In genomic region chrX:8131393-8131792, GRCm38 (mm10) we compare ENCODE assay signal across 8 mouse cellular contexts. TPM values are rescaled to one million over a fixed set of nuclear protein-coding genes. Genes with fewer than 3 reads are reported as not detected.
A peak's percentile ranks its signal among the peaks of the same experiment; 100 is the strongest.
DNase-seq lines count a peak whose midpoint lies in the region; ATAC-seq lines count a peak whose summit lies in the region.

No protein-coding gene starts in this region.

- peak; percentile 12 for DNase-seq in thymus, postnatal 14 days
- DNase-seq in thymus, postnatal 0 days (ENCODE audit: low spot score), result no peak
- DNase-seq in liver, embryonic 11.5 days (ENCODE audit: low spot score), result no peak
- no peak for DNase-seq in layer of hippocampus, postnatal 14 days (ENCODE audit: low spot score in 2 of 2)
- DNase-seq in spleen, postnatal 4 days (ENCODE audit: low spot score in 2 of 2), result no peak
- no peak for DNase-seq in embryo, embryonic 10 days (ENCODE audit: low spot score)

- peak overlapping the region; percentile 80 for H3K4me3 ChIP-seq in erythroblast, embryonic 14.5 days (replicated peaks)
- H3K4me3 ChIP-seq in liver, embryonic 11.5 days (ENCODE audit: low read depth, low read length), result peak overlapping the region; percentile 66

- H3K4me1 ChIP-seq in erythroblast, embryonic 14.5 days (ENCODE audit: control insufficient read depth), result peaks cover 34% of the 10 kb centered on the region
- no peaks in the 10 kb centered on the region; the same call in 1 of the 2 replicates for H3K4me1 ChIP-seq in liver, embryonic 11.5 days (replicated peaks; ENCODE audit: control insufficient read depth, insufficient read depth, low read length)

- peak overlapping the region; percentile 40; the same call in 1 of the 2 replicates for H3K9ac ChIP-seq in liver, embryonic 11.5 days (ENCODE audit: low read depth, low read length)

- H3K27ac ChIP-seq in liver, embryonic 11.5 days (ENCODE audit: low read depth, low read length), result peak overlapping the region; percentile 58

- peak overlapping the region; percentile 75 for H3K4me2 ChIP-seq in liver, embryonic 11.5 days

- H3K9me3 ChIP-seq in erythroblast, embryonic 14.5 days (ENCODE audit: control insufficient read depth, low read length), result peaks cover 21% of the 10 kb centered on the region
- no peaks in the 10 kb centered on the region for H3K9me3 ChIP-seq in liver, embryonic 11.5 days (ENCODE audit: control insufficient read depth, low read length)

- 81% methylated on average over 17 of the region's 17 CpGs for WGBS in liver, embryonic 11.5 days

- no peaks in the 10 kb centered on the region for H3K27me3 ChIP-seq in erythroblast, embryonic 14.5 days (ENCODE audit: control insufficient read depth)
- no peaks in the 10 kb centered on the region for H3K27me3 ChIP-seq in liver, embryonic 11.5 days (replicated peaks; ENCODE audit: control insufficient read depth, insufficient read depth, low read length)

- peaks cover 54% of the 10 kb centered on the region for H3K36me3 ChIP-seq in erythroblast, embryonic 14.5 days (ENCODE audit: control insufficient read depth)
- H3K36me3 ChIP-seq in liver, embryonic 11.5 days (ENCODE audit: control insufficient read depth, insufficient read depth, low read length), result peaks cover 3% of the 10 kb centered on the region; the same call in 1 of the 2 replicates

- no peak for ATAC-seq in erythroblast, adult 5-6 weeks (replicated peaks; ENCODE audit: low FRiP score, poor library complexity, severe bottlenecking)
- ATAC-seq in liver, embryonic 11.5 days (replicated peaks; ENCODE audit: low FRiP score), result no peak

RNA-seq across cellular contexts. Expression of gene Wdr13, which starts 1.3 kb away (rescaled TPM):
- 0.95 and 1.1 TPM in 2 replicates for polyA plus RNA-seq in erythroblast, embryonic 14.5 days (2012)
- 3.1 and 7.7 TPM in 2 replicates for total RNA-seq in erythroblast, adult 5-6 weeks (2015; ENCODE audit: low replicate concordance)
- total RNA-seq in erythroblast, adult 5-6 weeks (2017; ENCODE audit: low replicate concordance), result 7.9 and 15.5 TPM in 2 replicates
- polyA plus RNA-seq in thymus, postnatal 0 days (2015; fragmentation: Nextera tagmentation; extraction: Ambion mirVana), result 10.9 and 13.3 TPM in 2 replicates
- polyA plus RNA-seq in liver, embryonic 11.5 days (2014; fragmentation: Nextera tagmentation; extraction: Ambion mirVana), result 15.9 and 17.7 TPM in 2 replicates
- 100 to 1,000 TPM; 214 to 218 TPM for total RNA-seq in layer of hippocampus, postnatal 14 days (2021)

RNA-seq across cellular contexts. Expression of gene Rbm3, which starts 14.3 kb away (rescaled TPM):
- 9.4 and 12.0 TPM in 2 replicates for polyA plus RNA-seq in erythroblast, embryonic 14.5 days (2012)
- total RNA-seq in erythroblast, adult 5-6 weeks (2015; ENCODE audit: low replicate concordance), result 309 and 358 TPM in 2 replicates
- 298 and 314 TPM in 2 replicates for total RNA-seq in erythroblast, adult 5-6 weeks (2017; ENCODE audit: low replicate concordance)
- polyA plus RNA-seq in thymus, postnatal 0 days (2015; fragmentation: Nextera tagmentation; extraction: Ambion mirVana), result 1,171 and 1,412 TPM in 2 replicates
- 469 and 471 TPM in 2 replicates for polyA plus RNA-seq in liver, embryonic 11.5 days (2014; fragmentation: Nextera tagmentation; extraction: Ambion mirVana)
- 100 to 1,000 TPM; 193 to 258 TPM for total RNA-seq in layer of hippocampus, postnatal 14 days (2021)

RNA-seq across cellular contexts. Expression of gene Was, which starts 41.1 kb away (rescaled TPM):
- 2.2 and 2.8 TPM in 2 replicates for polyA plus RNA-seq in erythroblast, embryonic 14.5 days (2012)
- 24.4 and 27.2 TPM in 2 replicates for total RNA-seq in erythroblast, adult 5-6 weeks (2015; ENCODE audit: low replicate concordance)
- total RNA-seq in erythroblast, adult 5-6 weeks (2017; ENCODE audit: low replicate concordance), result 19.1 and 27.3 TPM in 2 replicates
- polyA plus RNA-seq in thymus, postnatal 0 days (2015; fragmentation: Nextera tagmentation; extraction: Ambion mirVana), result 13.7 and 18.2 TPM in 2 replicates
- 6.5 and 6.7 TPM in 2 replicates for polyA plus RNA-seq in liver, embryonic 11.5 days (2014; fragmentation: Nextera tagmentation; extraction: Ambion mirVana)
- 1 to 10 TPM; 2.0 to 2.2 TPM for total RNA-seq in layer of hippocampus, postnatal 14 days (2021)

RNA-seq across cellular contexts. Expression of gene Tbc1d25, which starts 44.6 kb away (rescaled TPM):
- polyA plus RNA-seq in erythroblast, embryonic 14.5 days (2012), result 0.32 and 0.50 TPM in 2 replicates
- total RNA-seq in erythroblast, adult 5-6 weeks (2015; ENCODE audit: low replicate concordance), result 1.7 and 4.2 TPM in 2 replicates
- 0.56 and 1.1 TPM in 2 replicates for total RNA-seq in erythroblast, adult 5-6 weeks (2017; ENCODE audit: low replicate concordance)
- 10.7 and 12.0 TPM in 2 replicates for polyA plus RNA-seq in thymus, postnatal 0 days (2015; fragmentation: Nextera tagmentation; extraction: Ambion mirVana)
- 10.5 and 11.1 TPM in 2 replicates for polyA plus RNA-seq in liver, embryonic 11.5 days (2014; fragmentation: Nextera tagmentation; extraction: Ambion mirVana)
- total RNA-seq in layer of hippocampus, postnatal 14 days (2021), result 10 to 100 TPM; 12.7 to 15.8 TPM

RNA-seq across cellular contexts. Expression of gene Suv39h1, which starts 56.8 kb away (rescaled TPM):
- polyA plus RNA-seq in erythroblast, embryonic 14.5 days (2012), result 1.1 and 1.5 TPM in 2 replicates
- total RNA-seq in erythroblast, adult 5-6 weeks (2015; ENCODE audit: low replicate concordance), result 13.1 and 20.9 TPM in 2 replicates
- 24.1 and 25.7 TPM in 2 replicates for total RNA-seq in erythroblast, adult 5-6 weeks (2017; ENCODE audit: low replicate concordance)
- 60.7 and 62.4 TPM in 2 replicates for polyA plus RNA-seq in thymus, postnatal 0 days (2015; fragmentation: Nextera tagmentation; extraction: Ambion mirVana)
- polyA plus RNA-seq in liver, embryonic 11.5 days (2014; fragmentation: Nextera tagmentation; extraction: Ambion mirVana), result 81.5 and 83.6 TPM in 2 replicates
- total RNA-seq in layer of hippocampus, postnatal 14 days (2021), result 10 to 100 TPM; 25.0 to 28.2 TPM

Comparison
In these comparisons a context has a peak if more than half of its experiments do, and no peak if none do; other contexts are left out.
1. RNA of gene Rbm3, which starts 14.3 kb away (polyA plus RNA-seq): 1,171 to 1,412 TPM in thymus, postnatal 0 days and 469 to 471 TPM in liver, embryonic 11.5 days; 9.4 to 12.0 TPM in erythroblast, embryonic 14.5 days; every median in the first group is over 10 times any median in the second.